Mouse (Mus musculus) CH12.LX (cell line): ENCODE measurements at regions not wholly inside any gene's neighbourhood (a gene's known extent, or its start where the extent isn't known, plus 50 kb on each side); places are given as distances from the start of the nearest gene placed in this dataset.

Experiments
- DNase-seq: peaks from one replicate; pipeline ENCODE4 v3.0.0-alpha.2; 2013; ENCODE audit errors: extremely low read depth
- H3K27ac ChIP-seq: 2 replicates; pipeline ENCODE4 v1.5.1; 2012; ENCODE audit warnings: low read depth, mild to moderate bottlenecking, control low read depth, moderate library complexity; ENCODE audit not compliant: insufficient read depth
- H3K27me3 ChIP-seq: replicated peaks from 2 replicates; pipeline ENCODE3; 2012; ENCODE audit warnings: inconsistent platforms
- H3K36me3 ChIP-seq, 2 experiments: replicated peaks in 1 of 2; 2 replicates each; pipeline versions ENCODE3 to v1.6.1; 2012; ENCODE audit warnings: inconsistent platforms in 1 of 2, low read length in 1 of 2, mild to moderate bottlenecking in 1 of 2, mixed read lengths in 1 of 2, moderate library complexity in 1 of 2; ENCODE audit not compliant: control insufficient read depth in 1 of 2, insufficient read depth in 1 of 2
- H3K4me1 ChIP-seq, 2 experiments: 2 replicates each; pipeline ENCODE4 v1.6.1; 2012; ENCODE audit warnings: inconsistent platforms in 1 of 2, moderate library complexity in 1 of 2; ENCODE audit not compliant: insufficient read depth in 2 of 2, control insufficient read depth in 1 of 2
- H3K4me2 ChIP-seq: 2 replicates; pipeline ENCODE4 v1.6.1; 2012; ENCODE audit warnings: low read depth, mild to moderate bottlenecking, control low read depth; ENCODE audit not compliant: poor library complexity, insufficient read depth, severe bottlenecking
- H3K4me3 ChIP-seq, 3 experiments: fragments of 150-350 bp in 1 of 3; sonication (generic) in 1 of 3; replicated peaks in 1 of 3; 2 replicates each; pipeline versions ENCODE3 to v1.5.1; 2011 to 2012; ENCODE audit warnings: low read depth in 2 of 3, low read length in 2 of 3, mild to moderate bottlenecking in 2 of 3, moderate library complexity in 2 of 3, control low read depth in 1 of 3, improper control_type of control experiment in 1 of 3, inconsistent platforms in 1 of 3, mixed read lengths in 1 of 3; ENCODE audit not compliant: poor library complexity in 1 of 3
- H3K79me2 ChIP-seq: replicated peaks from 2 replicates; pipeline ENCODE4 v1.6.1; 2012; ENCODE audit warnings: mild to moderate bottlenecking, moderate library complexity; ENCODE audit not compliant: control insufficient read depth, poor library complexity, insufficient read depth, severe bottlenecking; ENCODE audit errors: extremely low read depth
- H3K9ac ChIP-seq: 2 replicates; pipeline ENCODE4 v1.6.1; 2012; ENCODE audit warnings: low read depth, mild to moderate bottlenecking, control low read depth, moderate library complexity; ENCODE audit not compliant: insufficient read depth
- H3K9me3 ChIP-seq: replicated peaks from 2 replicates; pipeline ENCODE3; 2012; ENCODE audit warnings: low read length, inconsistent platforms, mixed read lengths
- BHLHE40 ChIP-seq: IDR thresholded peaks from 2 replicates; pipeline ENCODE4 v1.6.1; 2011; ENCODE audit warnings: mild to moderate bottlenecking, low read depth, low read length, improper control_type of control experiment
- CHD1 ChIP-seq: IDR thresholded peaks from 2 replicates; pipeline ENCODE4 v1.6.1; 2012; ENCODE audit warnings: low read depth, low read length, improper control_type of control experiment, inconsistent platforms
- E2F4 ChIP-seq: IDR thresholded peaks from 2 replicates; pipeline ENCODE4 v1.6.1; 2011; ENCODE audit warnings: low read depth, low read length, improper control_type of control experiment; ENCODE audit not compliant: insufficient replicate concordance
- ELF1 ChIP-seq: IDR thresholded peaks from 2 replicates; pipeline ENCODE4 v1.6.1; 2014; ENCODE audit warnings: low read depth, mild to moderate bottlenecking, inconsistent platforms, low read length, improper control_type of control experiment
- EP300 ChIP-seq: IDR thresholded peaks from 2 replicates; pipeline ENCODE4 v1.6.1; 2011; ENCODE audit warnings: low read length, improper control_type of control experiment
- ETS1 ChIP-seq: conservative IDR thresholded peaks from 2 replicates; pipeline ENCODE4 v1.6.1; 2012; ENCODE audit warnings: low read depth, mild to moderate bottlenecking, inconsistent platforms, low read length, improper control_type of control experiment, moderate library complexity
- GABPA ChIP-seq: IDR thresholded peaks from 2 replicates; pipeline ENCODE4 v1.6.1; 2012; ENCODE audit warnings: low read depth, low read length, improper control_type of control experiment, inconsistent platforms; ENCODE audit not compliant: insufficient replicate concordance
- HCFC1 ChIP-seq: IDR thresholded peaks from 2 replicates; pipeline ENCODE4 v1.6.1; 2012; ENCODE audit warnings: low read depth, mild to moderate bottlenecking, inconsistent platforms, low read length, improper control_type of control experiment
- IRF4 ChIP-seq: IDR thresholded peaks from 2 replicates; pipeline ENCODE4 v1.6.1; 2014; ENCODE audit warnings: low read depth, mild to moderate bottlenecking, inconsistent platforms, low read length, improper control_type of control experiment
- KAT2A ChIP-seq: IDR thresholded peaks from 2 replicates; pipeline ENCODE4 v1.6.1; 2012; ENCODE audit warnings: low read length, improper control_type of control experiment, inconsistent platforms; ENCODE audit not compliant: insufficient replicate concordance
- MAX ChIP-seq: IDR thresholded peaks from 2 replicates; pipeline ENCODE4 v1.6.1; 2011; ENCODE audit warnings: low read length, improper control_type of control experiment
- MYC ChIP-seq: IDR thresholded peaks from 2 replicates; pipeline ENCODE4 v1.6.1; 2011; ENCODE audit warnings: low read depth, mild to moderate bottlenecking, improper control_type of control experiment, low read length
- NELFE ChIP-seq: IDR thresholded peaks from 2 replicates; pipeline ENCODE4 v1.6.1; 2011; ENCODE audit warnings: low read depth, low read length, improper control_type of control experiment
- NRF1 ChIP-seq: IDR thresholded peaks from 2 replicates; pipeline ENCODE4 v1.6.1; 2014; ENCODE audit warnings: low read depth, mild to moderate bottlenecking, inconsistent platforms, low read length, improper control_type of control experiment, moderate library complexity
- POLR2AphosphoS2 ChIP-seq: IDR thresholded peaks from 2 replicates; pipeline ENCODE4 v1.6.1; 2011; ENCODE audit warnings: low read depth, low read length, improper control_type of control experiment
- RAD21 ChIP-seq: IDR thresholded peaks from 2 replicates; pipeline ENCODE4 v1.6.1; 2011; ENCODE audit warnings: low read depth, mild to moderate bottlenecking, low read length, improper control_type of control experiment, moderate library complexity
- SIN3A ChIP-seq: IDR thresholded peaks from 2 replicates; pipeline ENCODE4 v1.6.1; 2012; ENCODE audit warnings: low read length, improper control_type of control experiment, inconsistent platforms
- USF1 ChIP-seq: IDR thresholded peaks from 2 replicates; pipeline ENCODE4 v1.6.1; 2014; ENCODE audit warnings: low read depth, mild to moderate bottlenecking, inconsistent platforms, low read length, improper control_type of control experiment
- ZMIZ1 ChIP-seq: IDR thresholded peaks from 2 replicates; pipeline ENCODE4 v1.6.1; 2012; ENCODE audit warnings: low read depth, mild to moderate bottlenecking, inconsistent platforms, low read length, improper control_type of control experiment
- ZNF384 ChIP-seq: IDR thresholded peaks from 2 replicates; pipeline ENCODE4 v1.6.1; 2012; ENCODE audit warnings: low read depth, low read length, improper control_type of control experiment, inconsistent platforms
- dilution Hi-C: fragments of 300-500 bp; cut with MboI; formaldehyde crosslinking; loops from 2 replicates; pipeline ENCODE4 v1.14.3; 2020; ENCODE audit warnings: low sequenced_read_pairs; ENCODE audit not compliant: extremely low pct_unique_long_range_greater_than_20kb, extremely low pct_ligation_motif_present
- in situ Hi-C: fragments of 300-500 bp; cut with MboI; formaldehyde crosslinking; loops from 3 replicates; pipeline ENCODE4 v1.14.3; 2019; ENCODE audit warnings: low sequenced_read_pairs, low pct_ligation_motif_present, low pct_unique_long_range_greater_than_20kb, mixed read lengths

- in situ Hi-C loops: no loop called here
- dilution Hi-C loops: no loop called here
These were observed 173.4 kb downstream of the Anxa1 start for GRCm38 (mm10) chr19:20217389-20217788.

GRCm38 (mm10) chr19:20194511-20194910 lies 196.2 kb downstream of the Anxa1 start:
- H3K4me3 ChIP-seq: no peak overlapping the region
- H3K79me2 ChIP-seq: no peaks in the 10 kb centered on the region
- no peaks in the 10 kb centered on the region for H3K27me3 ChIP-seq
- in situ Hi-C loops (no loop called here), dilution Hi-C loops (no loop called here)
- H3K4me1 ChIP-seq: no peaks in the 10 kb centered on the region
- H3K36me3 ChIP-seq: no peaks in the 10 kb centered on the region
- no peaks in the 10 kb centered on the region for H3K9me3 ChIP-seq
- no peak for TF ChIP-seq NRF1
- no peak for TF ChIP-seq RAD21
- no peak for TF ChIP-seq CHD1
- TF ChIP-seq GABPA: no peak
- no peak for TF ChIP-seq MAX
- TF ChIP-seq BHLHE40: no peak
- TF ChIP-seq KAT2A: no peak
- TF ChIP-seq USF1: no peak
- TF ChIP-seq HCFC1: no peak
- TF ChIP-seq ETS1: no peak
- no peak for TF ChIP-seq SIN3A
- DNase-seq: no peak
- no peak overlapping the region for H3K4me2 ChIP-seq
- H3K9ac ChIP-seq: no peak overlapping the region
- no peak overlapping the region for H3K27ac ChIP-seq

More at GRCm38 (mm10) chr19:20217389-20217788, 173.4 kb downstream of the Anxa1 start:
- Histone ChIP-seq H3K4me3 (no peak overlapping the region), H3K27ac (no peak overlapping the region), H3K4me2 (no peak overlapping the region), H3K4me1 (no peaks in the 10 kb centered on the region), H3K9ac (no peak overlapping the region), H3K79me2 (no peaks in the 10 kb centered on the region), H3K27me3 (no peaks in the 10 kb centered on the region), H3K36me3 (no peaks in the 10 kb centered on the region), H3K9me3 (no peaks in the 10 kb centered on the region)
- no peak for TF ChIP-seq EP300
- TF ChIP-seq E2F4: no peak
- TF ChIP-seq NELFE: no peak
- TF ChIP-seq ZMIZ1: no peak
- no peak for TF ChIP-seq MYC
- no peak for TF ChIP-seq ZNF384
- no peak for TF ChIP-seq POLR2AphosphoS2
- no peak for TF ChIP-seq IRF4
- no peak for TF ChIP-seq ELF1
- TF ChIP-seq NRF1: no peak
- no peak for TF ChIP-seq BHLHE40
- TF ChIP-seq CHD1: no peak
- no peak for TF ChIP-seq RAD21
- DNase-seq: no peak
